Mouse (Mus musculus) lung, postnatal 0 days (tissue): ENCODE data around the gene Dsp.

ENCODE experiments used
- CTCF ChIP-seq: IDR thresholded peaks from 2 replicates; pipeline ENCODE4 v1.5.1; 2016; ENCODE audit warnings: antibody characterized with exemption, mild to moderate bottlenecking
- EP300 ChIP-seq: IDR thresholded peaks from 2 replicates; pipeline ENCODE4 v1.6.1; 2016; ENCODE audit warnings: antibody characterized with exemption, mild to moderate bottlenecking, control low read depth

GRCm38 (mm10) chr13:38155523-38155922 is 4.4 kb downstream of the Dsp start:
- no peak for TF ChIP-seq EP300
- no peak for TF ChIP-seq CTCF
